Mouse (Mus musculus) embryonic fibroblast, embryonic 13.5 days (primary cell): Measurements from ENCODE around the gene Rgl1.

Experiments used
- CTCF ChIP-seq: IDR thresholded peaks from 2 replicates; pipeline ENCODE4 v1.5.1; 2011; ENCODE audit warnings: mild to moderate bottlenecking, control low read depth, low read length, moderate library complexity, borderline replicate concordance; ENCODE audit not compliant: insufficient read depth
- POLR2A ChIP-seq: IDR thresholded peaks from 2 replicates; pipeline ENCODE4 v1.6.1; 2011; ENCODE audit warnings: low read depth, mild to moderate bottlenecking, control low read depth, low read length, moderate library complexity

DNA sequence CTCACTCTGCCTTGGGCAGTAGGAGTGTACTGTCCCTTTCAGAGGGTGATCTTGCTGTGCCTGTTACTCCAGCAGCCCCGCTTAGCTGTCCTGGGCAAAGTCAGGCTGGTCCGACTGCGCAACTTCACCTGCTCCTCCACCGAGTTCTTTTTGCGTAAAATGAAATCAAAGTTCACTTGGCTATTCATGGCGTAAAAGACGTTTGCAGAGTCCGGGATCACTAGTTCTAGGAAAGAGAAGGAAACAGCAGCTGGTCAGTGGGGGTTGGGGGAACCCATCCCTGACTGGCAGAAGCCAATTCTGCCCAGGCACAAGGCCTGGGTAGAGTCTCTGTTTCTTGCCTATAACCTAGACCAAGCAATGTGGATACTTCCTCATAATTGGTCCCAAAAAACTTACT is 247.2 kb downstream of the Rgl1 start:
- TF ChIP-seq CTCF (no peak), POLR2A (no peak)
